Mouse (Mus musculus) heart, embryonic 14.5 days (tissue): ENCODE measurements around the gene Tlx1. TPM values are rescaled to one million over a fixed set of nuclear protein-coding genes. Genes with fewer than 3 reads are reported as not detected.

Experiments used
- ATAC-seq: fragments of 200-750 bp; cut with Nextera tagmentation; 2 replicates; pipeline ENCODE4 v1.8.0; 2017; ENCODE audit warnings: low read depth, moderate TSS enrichment; ENCODE audit not compliant: insufficient number of reproducible peaks, insufficient read depth, low FRiP score
- H3K27ac ChIP-seq, 2 experiments: fragments of 200-500 bp in 1 of 2; fragments of 300-500 bp in 1 of 2; sonication (generic) in 1 of 2; replicated peaks in 1 of 2; 2 replicates each; pipeline ENCODE4 v1.5.1; 2012 to 2014; ENCODE audit warnings: low read depth in 2 of 2, low read length in 2 of 2, control low read depth in 1 of 2, mild to moderate bottlenecking in 1 of 2, mixed read lengths in 1 of 2; ENCODE audit not compliant: control insufficient read depth in 1 of 2, insufficient read depth in 1 of 2
- H3K27me3 ChIP-seq: fragments of 300-500 bp; sonication (generic); 2 replicates; pipeline ENCODE4 v1.6.1; 2014; ENCODE audit warnings: mild to moderate bottlenecking, low read length, control low read depth; ENCODE audit not compliant: control insufficient read depth, insufficient read depth
- H3K36me3 ChIP-seq: fragments of 300-500 bp; sonication (generic); 2 replicates; pipeline ENCODE4 v1.6.1; 2014; ENCODE audit warnings: mild to moderate bottlenecking, control low read depth, low read length, mixed read lengths; ENCODE audit not compliant: control insufficient read depth, insufficient read depth
- H3K4me1 ChIP-seq, 2 experiments: fragments of 200-500 bp in 1 of 2; fragments of 300-500 bp in 1 of 2; sonication (generic) in 1 of 2; 2 replicates each; pipeline ENCODE4 v1.6.1; 2012 to 2014; ENCODE audit warnings: low read length in 2 of 2, control low read depth in 1 of 2, mixed read lengths in 1 of 2; ENCODE audit not compliant: control insufficient read depth in 2 of 2, insufficient read depth in 2 of 2
- H3K4me2 ChIP-seq: fragments of 300-500 bp; sonication (generic); 2 replicates; pipeline ENCODE4 v1.6.1; 2014; ENCODE audit warnings: mild to moderate bottlenecking, low read length
- H3K4me3 ChIP-seq, 2 experiments: fragments of 200-500 bp in 1 of 2; fragments of 300-500 bp in 1 of 2; sonication (generic) in 1 of 2; 2 replicates each; pipeline ENCODE4 v1.5.1; 2012 to 2014; ENCODE audit warnings: low read length in 2 of 2, mild to moderate bottlenecking in 2 of 2, control low read depth in 1 of 2, low read depth in 1 of 2, moderate library complexity in 1 of 2; ENCODE audit not compliant: control insufficient read depth in 1 of 2, insufficient read depth in 1 of 2
- H3K9ac ChIP-seq: fragments of 300-500 bp; sonication (generic); 2 replicates; pipeline ENCODE4 v1.6.1; 2014; ENCODE audit warnings: mild to moderate bottlenecking, low read length
- H3K9me3 ChIP-seq: fragments of 300-500 bp; sonication (generic); 2 replicates; pipeline ENCODE4 v1.6.1; 2016; ENCODE audit warnings: low read length, control low read depth; ENCODE audit not compliant: control insufficient read depth
- WGBS: fragments of 180-500 bp; shearing (Covaris S2); extraction: QIAGEN DNeasy Blood & Tissue Kit; methylation state at CpG from one replicate; pipeline ENCODE4 v1.1.7; 2014; 5-methylcytosine and 5-hydroxymethylcytosine counted together
- polyA plus RNA-seq: library from polyadenylated mRNA; unstranded; fragments of >200 nt; fragmentation: Nextera tagmentation; extraction: Ambion mirVana; gene quantifications from 2 replicates; pipeline ENCODE4 v1.2.1, GENCODE M21; 2014

Gene Tlx1
- polyA plus RNA-seq, 1 experiment from 2014 or later: 0.22 TPM

GRCm38 (mm10) chr19:45205311-45206105 is 55.0 kb downstream of the Tlx1 start:
- no peaks in the 10 kb centered on the region for H3K36me3 ChIP-seq
- H3K9me3 ChIP-seq: 0 out of 2 replicates have a peak, but pooled peaks cover 4% of the 10 kb centered on the region
- no peaks in the 10 kb centered on the region for H3K27me3 ChIP-seq
- no peak for ATAC-seq
- no peak overlapping the region for H3K27ac ChIP-seq
- H3K4me3 ChIP-seq: no peak overlapping the region
- no peak overlapping the region for H3K9ac ChIP-seq
- H3K4me1 ChIP-seq: peaks cover 5 to 9% of the 10 kb centered on the region in 2 experiments; a peak in 2 of 4 replicates
- no peak overlapping the region for H3K4me2 ChIP-seq
- 76% methylated on average over 3 of the region's 3 CpGs for WGBS

Other genes starting within 250 kb of the Tlx1 start
- 46.4 and 47.0 TPM in 2 replicates for gene Slf2, start 219.5 kb upstream of the Tlx1 start, polyA plus RNA-seq
- 0.80 and 0.92 TPM in 2 replicates for gene Sema4g, start 161.6 kb upstream of the Tlx1 start, polyA plus RNA-seq
- gene Twnk, start 145.0 kb upstream of the Tlx1 start, polyA plus RNA-seq: 14.2 and 14.6 TPM in 2 replicates
- gene Mrpl43, start 144.2 kb upstream of the Tlx1 start, polyA plus RNA-seq: 62.0 and 65.5 TPM in 2 replicates
- gene Lzts2, start 136.3 kb upstream of the Tlx1 start, polyA plus RNA-seq: 39.5 and 42.2 TPM in 2 replicates
- 0.11 and 0.19 TPM in 2 replicates for gene Pdzd7, start 105.0 kb upstream of the Tlx1 start, polyA plus RNA-seq
- 17.6 and 18.2 TPM in 2 replicates for gene Sfxn3, start 103.2 kb upstream of the Tlx1 start, polyA plus RNA-seq
- gene Kazald1, start 75.4 kb upstream of the Tlx1 start, polyA plus RNA-seq: 8.0 and 11.5 TPM in 2 replicates
- gene Lbx1, start 85.1 kb downstream of the Tlx1 start, polyA plus RNA-seq: not detected in 2 replicates
- gene Btrc, start 213.1 kb downstream of the Tlx1 start, polyA plus RNA-seq: 36.4 and 37.4 TPM in 2 replicates